Mouse (Mus musculus) megakaryocyte-erythroid progenitor cell, adult 5-6 weeks (primary cell): ENCODE measurements around the gene Adss. TPM values are rescaled to one million over a fixed set of nuclear protein-coding genes. Genes with fewer than 3 reads are reported as not detected.
"Not testable (repeated sequence)": the region's sequence is repeated elsewhere in the genome, so short reads cannot be mapped to it uniquely, and the experiment has no call there.

Experiments
- ATAC-seq: replicated peaks from 2 replicates; pipeline ENCODE4 v1.8.0; 2016; ENCODE audit warnings: mild to moderate bottlenecking, inconsistent platforms; ENCODE audit not compliant: severe bottlenecking, poor library complexity, low FRiP score, low TSS enrichment
- total RNA-seq, 2 experiments: library from RNA; stranded (forward) in 1 of 2; stranded (reverse) in 1 of 2; fragments of 200-1000, 215-1000 nt in 1 of 2; fragments of >200 nt in 1 of 2; fragmentation: Nextera tagmentation in 1 of 2; gene quantifications; 2 replicates each; pipeline ENCODE4 v1.2.3; 2014 to 2017

The Adss gene
- total RNA-seq (2014; fragmentation: Nextera tagmentation) (86.1 and 93.5 TPM in 2 replicates), total RNA-seq (2017) (227 and 256 TPM in 2 replicates)

GRCm38 (mm10) chr1:177796193-177796939 is at the start of gene Adss:
Adss (minus strand) TSS chr1:177796511.
- ATAC-seq = peak; percentile 94

GRCm38 (mm10) chr1:177845812-177846211 is 49.5 kb upstream of the Adss start:
- peak; percentile 82 for ATAC-seq

DNA sequence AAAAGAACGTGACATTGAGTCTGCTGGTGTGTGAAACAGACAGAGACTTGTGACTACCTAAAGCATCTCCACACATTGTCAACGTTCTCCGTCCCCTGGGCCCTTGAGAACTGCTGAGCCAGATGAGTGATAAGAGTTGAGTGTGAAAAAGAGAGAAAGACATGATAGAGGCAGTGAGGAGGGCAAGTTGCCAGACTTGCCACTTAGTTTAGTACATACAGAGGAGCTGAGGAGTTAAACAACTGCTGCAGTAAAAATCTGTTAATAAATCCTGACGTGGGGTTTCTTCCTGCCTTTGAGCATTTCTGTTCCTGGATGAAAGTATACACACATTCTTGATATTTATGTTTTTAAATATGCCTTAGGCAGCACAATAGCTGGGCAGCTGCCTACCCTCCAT is 31.5 kb upstream of the Adss start:
- not testable (repeated sequence) for ATAC-seq

- ATAC-seq = peak; percentile 79
These were observed 10.5 kb upstream of the Adss start for GRCm38 (mm10) chr1:177806772-177807171.

GRCm38 (mm10) chr1:177803511-177803910 is 7.2 kb upstream of the Adss start:
- no peak for ATAC-seq

- ATAC-seq = no peak
These were observed 942 bp upstream of the Adss start for GRCm38 (mm10) chr1:177797151-177797755.

DNA sequence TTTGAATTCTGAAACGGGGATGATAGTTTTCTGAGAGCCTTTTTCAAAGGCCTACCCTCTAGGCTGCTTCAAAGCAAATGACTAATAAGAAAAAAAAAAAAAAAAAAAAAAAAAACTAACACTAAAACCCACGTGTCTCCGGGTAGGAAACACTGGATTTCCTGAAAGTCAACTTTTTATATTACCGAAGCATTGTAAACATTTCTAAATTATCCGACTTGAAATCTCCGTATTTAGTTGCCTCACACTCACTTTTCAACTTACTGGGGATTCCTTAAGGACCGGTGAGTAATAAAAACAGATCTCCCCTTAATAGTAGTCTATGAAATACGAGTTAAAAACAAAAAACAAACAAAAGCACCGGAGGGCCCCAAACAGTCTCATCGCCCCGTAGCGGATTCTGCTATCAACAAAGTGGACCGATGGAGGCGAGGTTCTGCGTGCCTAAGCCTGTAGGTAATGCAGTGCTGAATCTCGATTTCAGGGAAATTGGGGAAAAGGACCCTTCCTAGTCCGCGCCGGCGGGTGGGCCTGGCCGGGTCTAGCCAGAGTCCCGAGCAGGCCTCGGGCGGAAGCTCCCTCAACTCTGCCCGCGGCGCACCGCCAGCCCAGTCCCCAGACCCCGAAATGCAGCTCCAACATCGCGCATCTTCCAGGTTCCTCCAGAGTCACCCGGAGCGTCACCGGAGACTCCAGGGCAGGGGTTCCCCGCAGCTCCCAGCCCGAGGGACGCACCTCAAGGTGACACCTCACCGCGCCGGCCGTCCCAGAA is 704 bp downstream of the Adss start:
- peak; percentile 20 for ATAC-seq

DNA sequence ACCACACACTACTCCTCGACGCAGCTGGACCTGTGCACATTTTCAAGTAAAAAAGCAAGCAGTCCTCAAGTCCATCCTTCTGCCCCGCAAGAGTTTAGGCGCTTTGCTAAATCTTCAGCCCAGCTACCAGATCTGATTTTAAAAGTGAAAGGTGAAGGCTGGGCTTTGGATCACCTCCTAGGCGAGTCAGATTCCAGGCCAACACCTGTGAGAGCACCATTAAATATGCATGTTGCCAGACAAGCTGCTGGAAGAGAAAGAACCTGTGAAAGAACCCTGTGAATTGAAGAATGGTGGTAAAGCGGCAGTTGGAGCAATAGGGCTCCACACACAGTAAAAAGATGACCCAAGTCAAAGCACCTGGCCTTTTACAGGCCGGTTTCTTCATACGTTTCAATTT is 1.4 kb downstream of the Adss start:
- ATAC-seq = no peak

DNA sequence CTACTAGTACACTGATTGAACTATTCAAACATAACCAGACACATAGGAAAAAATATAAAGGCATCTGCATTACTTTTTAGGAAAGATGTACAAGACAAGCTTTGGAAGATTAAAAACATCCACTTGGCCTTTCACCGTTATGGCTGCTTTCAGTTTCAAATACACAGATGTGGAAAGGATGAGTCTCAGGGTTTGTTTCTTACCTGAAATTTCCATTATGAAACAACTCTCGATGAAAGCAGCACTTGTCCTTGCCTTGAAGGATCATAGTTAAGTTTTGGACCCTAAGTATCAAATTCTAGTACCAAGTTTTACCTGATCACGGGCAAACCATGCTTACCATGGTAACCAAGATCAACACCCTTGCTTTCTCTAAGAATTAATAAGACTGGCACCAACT is 3.5 kb downstream of the Adss start:
- ATAC-seq = no peak

DNA sequence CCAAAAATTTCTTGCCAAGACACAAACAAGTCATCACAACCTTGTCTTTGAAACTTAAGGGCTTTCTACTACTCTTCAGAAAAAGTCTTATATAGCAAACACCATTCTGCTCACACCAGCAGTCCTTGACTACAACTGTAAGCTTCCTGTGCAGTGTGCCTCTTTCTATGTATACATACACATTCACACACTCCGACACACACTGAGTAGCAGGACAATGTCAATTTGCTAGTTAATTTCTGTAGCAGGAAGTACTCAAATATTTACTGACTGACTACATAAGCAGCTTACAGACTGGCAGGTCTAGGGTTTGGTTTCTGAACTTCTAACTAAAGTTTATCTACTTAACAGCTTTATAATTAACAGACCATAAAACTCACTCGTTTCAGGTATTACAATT is 18.9 kb downstream of the Adss start:
- no peak for ATAC-seq

- no peak for ATAC-seq
These were observed 27.4 kb downstream of the Adss start for GRCm38 (mm10) chr1:177768931-177769330.

DNA sequence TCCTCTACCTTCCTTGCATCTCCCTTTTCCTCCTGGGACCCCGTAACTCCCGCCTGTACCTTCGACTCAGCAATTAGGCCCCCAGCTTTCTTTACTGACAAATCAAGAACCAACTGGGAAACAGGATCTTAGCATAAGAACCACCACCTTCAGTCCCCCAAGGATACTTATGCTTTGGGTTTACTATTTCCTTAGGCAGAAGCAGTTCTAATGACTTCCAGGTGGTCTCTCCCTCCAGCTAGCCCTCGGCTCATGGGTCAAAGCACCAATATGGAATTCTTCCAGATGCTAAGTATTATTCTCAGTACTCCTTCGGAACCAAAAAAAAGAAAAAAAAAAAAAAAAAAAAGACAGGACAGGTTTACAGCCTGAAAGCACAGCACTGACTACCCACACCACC is 39.1 kb downstream of the Adss start:
- no peak for ATAC-seq

GRCm38 (mm10) chr1:177753496-177753895 is 42.8 kb downstream of the Adss start:
- ATAC-seq = no peak

DNA sequence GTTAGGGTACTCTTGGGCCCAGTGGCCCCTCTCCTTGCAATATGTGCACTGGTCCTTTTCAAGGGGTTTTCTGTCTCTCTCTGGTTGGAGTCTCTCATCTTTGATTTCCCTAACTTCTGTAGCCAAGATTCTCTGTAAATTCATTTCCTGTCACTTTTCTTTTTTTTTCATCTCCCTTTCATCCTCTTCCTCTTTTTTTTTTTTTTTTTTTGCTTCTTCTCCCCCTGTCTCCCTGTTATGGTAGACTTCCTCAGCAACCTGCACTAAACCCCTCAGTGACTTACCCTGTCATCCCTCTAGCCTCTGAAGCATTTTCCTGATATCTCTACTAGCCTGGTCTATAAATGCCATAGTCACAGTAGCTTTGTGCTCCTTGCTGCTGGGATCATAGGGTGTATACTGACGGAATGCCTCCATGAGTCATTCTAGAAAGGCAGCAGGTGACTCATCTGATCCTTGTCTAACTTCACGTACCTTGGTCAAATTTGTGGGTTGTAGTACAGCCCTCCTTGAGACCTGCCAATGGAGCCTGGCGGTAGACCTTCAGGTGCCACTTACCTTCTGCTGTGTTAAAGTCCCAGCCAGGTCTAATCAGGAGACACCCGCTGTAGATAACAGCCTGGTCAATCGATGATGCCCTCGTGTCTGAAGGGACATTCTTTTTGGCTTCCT is 48.3 kb downstream of the Adss start:
- no peak for ATAC-seq

DNA sequence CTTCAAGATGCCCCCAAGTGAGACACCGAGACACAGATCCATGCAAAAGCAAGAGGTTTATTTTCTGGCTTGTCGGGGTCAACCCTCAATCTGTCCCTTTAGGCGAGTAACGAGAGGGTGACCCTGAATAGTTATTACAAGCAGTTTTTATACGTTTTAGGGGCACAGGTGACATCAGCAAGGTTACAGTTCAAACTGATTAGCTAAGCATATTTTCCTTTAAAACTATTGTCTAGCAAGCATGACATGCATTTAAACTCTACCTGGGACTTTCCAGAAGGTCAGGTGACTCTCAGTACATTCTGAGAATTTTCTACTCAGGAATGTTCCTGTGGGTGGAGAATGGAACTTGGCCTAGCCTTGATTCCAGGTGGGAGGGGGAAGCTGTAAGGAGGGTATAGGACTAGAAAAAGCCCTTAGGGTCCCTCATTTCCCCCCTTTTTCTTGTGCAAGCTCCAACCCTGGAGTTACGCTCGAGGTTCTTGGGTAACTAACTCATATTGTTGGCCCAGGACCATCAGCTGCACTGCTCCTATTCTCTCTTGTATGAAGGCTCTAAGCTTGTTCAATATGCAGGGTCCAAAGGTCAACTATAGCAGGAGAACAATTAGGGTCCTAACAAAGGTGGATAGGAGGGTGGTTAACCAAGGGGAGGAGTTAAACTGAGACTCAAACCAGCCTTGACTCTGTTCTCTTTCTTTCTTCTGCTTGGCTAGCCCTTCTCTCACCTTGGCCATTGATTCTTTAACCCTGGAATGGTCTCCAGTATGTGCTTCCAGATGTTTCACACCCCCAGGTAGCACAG is 51.6 kb downstream of the Adss start:
- ATAC-seq = no peak

GRCm38 (mm10) chr1:177742119-177742518 is 54.2 kb downstream of the Adss start:
- no peak for ATAC-seq

GRCm38 (mm10) chr1:177740707-177741106 is 55.6 kb downstream of the Adss start:
- ATAC-seq = no peak

DNA sequence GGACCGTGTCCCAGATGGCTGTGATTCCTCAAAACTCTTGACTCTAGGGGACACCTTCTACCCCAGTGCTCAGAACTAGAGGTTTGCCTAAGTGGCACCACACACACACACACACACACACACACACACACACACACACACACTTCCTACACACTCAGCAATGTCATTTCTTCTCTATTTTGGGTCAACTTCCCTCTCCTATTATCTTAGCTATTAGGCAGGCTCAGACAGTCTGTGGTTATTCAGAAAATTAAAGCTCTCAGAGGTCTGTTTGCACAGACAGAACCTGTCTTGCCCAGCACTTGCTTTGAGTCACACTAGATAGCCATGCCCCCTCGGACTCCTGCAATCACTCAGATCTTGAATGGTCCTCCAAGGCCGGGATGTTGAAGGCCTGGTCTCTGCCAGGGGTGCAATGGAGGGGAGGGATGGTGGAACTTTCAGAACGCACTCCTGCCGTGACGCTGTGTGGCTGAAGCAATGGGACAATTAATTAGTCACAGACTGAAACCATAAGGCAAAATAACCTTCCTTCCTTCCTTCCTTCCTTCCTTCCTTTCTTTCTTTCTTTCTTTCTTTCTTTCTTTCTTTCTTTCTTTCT is 58.7 kb downstream of the Adss start:
- peak; percentile 51 for ATAC-seq

DNA sequence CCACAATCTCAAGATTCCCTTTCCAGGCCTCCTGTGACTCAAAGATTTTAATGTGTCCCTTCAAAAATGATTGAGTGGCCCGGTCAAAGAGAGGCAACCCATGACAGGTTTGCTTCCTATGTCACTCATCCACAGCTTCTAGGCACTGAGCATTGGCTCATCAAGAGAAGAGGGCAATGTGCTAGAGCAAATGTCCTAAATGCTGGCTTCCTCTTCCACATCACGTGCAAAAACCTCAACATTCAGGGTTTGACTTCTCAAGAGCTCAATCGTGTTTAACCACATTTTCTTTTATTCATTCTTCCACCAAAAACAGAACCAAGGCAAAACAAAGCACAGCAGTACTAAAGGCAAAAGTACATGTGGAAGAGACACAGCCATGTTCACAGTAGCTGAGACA is 64.3 kb downstream of the Adss start:
- ATAC-seq = no peak
